ENCODE assay signal across 8 mouse cellular contexts in the genomic region with DNA sequence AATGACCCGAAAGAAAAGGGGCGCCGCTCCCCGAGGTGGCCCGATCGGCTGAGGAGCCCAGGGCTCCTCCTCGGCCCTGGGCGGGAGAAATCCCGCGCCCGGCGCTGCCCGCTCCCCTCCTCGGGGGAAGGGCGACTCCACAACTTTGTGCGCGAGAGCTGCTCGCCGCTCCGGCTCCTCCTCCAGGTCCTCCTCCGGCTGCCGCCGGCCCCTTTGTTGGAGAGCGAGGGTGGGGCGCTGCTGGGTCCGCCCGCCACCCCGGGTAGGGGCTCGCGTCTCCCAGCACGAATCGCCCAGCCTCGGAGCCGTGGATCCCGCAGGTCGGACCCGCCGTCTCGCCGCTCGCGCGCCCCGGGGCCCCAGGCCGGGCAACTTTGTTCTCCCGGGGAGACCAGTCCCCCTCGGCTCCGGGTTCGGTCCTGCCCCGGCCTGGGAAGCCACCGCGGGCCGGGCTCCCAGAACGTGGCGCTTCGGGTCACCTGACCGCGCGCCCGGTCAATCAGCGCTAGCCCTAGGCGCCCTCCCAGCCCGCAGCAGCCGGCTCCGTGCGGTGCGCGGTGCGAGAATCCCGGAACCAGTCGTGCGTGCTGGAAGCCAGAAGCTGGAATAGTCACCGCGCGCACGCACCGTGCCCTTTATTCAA. TPM values are rescaled to one million over a fixed set of nuclear protein-coding genes. Genes with fewer than 3 reads are reported as not detected.
A peak's percentile ranks its signal among the peaks of the same experiment; 100 is the strongest.
DNase-seq lines count a peak whose midpoint lies in the region; ATAC-seq and TF ChIP-seq lines count a peak whose summit lies in the region.

TSS of gene Utrn (minus strand) at position 337 of the 643 bp plus-strand sequence.

- intact Hi-C loops in heart, postnatal 25 days (cut with DNase I): loop anchor here (2.0 to 5.0 kb wide), 5 partner anchors 37 to 177 kb away; no protein-coding TSS in a partner anchor

- under 1% methylated on average over 73 of the region's 77 CpGs for WGBS in forebrain, embryonic 16.5 days

- peak within 1 kb of the TSS; percentile 37 for H3K27ac ChIP-seq in forebrain, embryonic 16.5 days (ENCODE audit: low read length)

- peak within 1 kb of the TSS; percentile 82 for H3K4me3 ChIP-seq in G1E (ENCODE audit: low read depth, low read length)
- H3K4me3 ChIP-seq in forebrain, embryonic 16.5 days (replicated peaks; ENCODE audit: low read length): peak within 1 kb of the TSS; percentile 81

- peak within 1 kb of the TSS; percentile 83 for H3K4me2 ChIP-seq in forebrain, embryonic 16.5 days (ENCODE audit: low read length)

- H3K4me1 ChIP-seq in G1E (ENCODE audit: insufficient read depth, low read depth, low read length): peaks cover 43% of the 10 kb centered on the region
- peaks cover 24% of the 10 kb centered on the region for H3K4me1 ChIP-seq in forebrain, embryonic 16.5 days (replicated peaks; ENCODE audit: control insufficient read depth, insufficient read depth, low read length)

- no peak for TF ChIP-seq CTCF in G1E (IDR thresholded peaks at IDR 0.05; ENCODE audit: low read depth, low read length)

- DNase-seq in G1E (ENCODE audit: low spot score): peak; percentile 86
- DNase-seq in cerebellum, adult 11 months: peak; percentile 69
- peak; percentile 83 for DNase-seq in heart, postnatal 25 days (ENCODE audit: low spot score)
- DNase-seq in layer of hippocampus, adult 8-10 months (ENCODE audit: low spot score in 2 of 2): peak; percentile 12 to 38
- DNase-seq in lung, postnatal 14 days: peak; percentile 88
- peak; percentile 91 for DNase-seq in ovary, postnatal 36 days (ENCODE audit: low spot score)
- peak; percentile 85 to 90 for DNase-seq in urinary bladder, adult 18-20 months (ENCODE audit: low spot score in 2 of 2)

- H3K36me3 ChIP-seq in G1E (replicated peaks): peaks cover 6% of the 10 kb centered on the region
- no peaks in the 10 kb centered on the region for H3K36me3 ChIP-seq in forebrain, embryonic 16.5 days (ENCODE audit: control insufficient read depth, insufficient read depth)

- H3K9ac ChIP-seq in forebrain, embryonic 16.5 days (replicated peaks; ENCODE audit: low read depth, low read length): peak within 1 kb of the TSS; percentile 74

- no peaks in the 10 kb centered on the region for H3K27me3 ChIP-seq in G1E (ENCODE audit: insufficient read depth, low read length)
- H3K27me3 ChIP-seq in forebrain, embryonic 16.5 days (replicated peaks; ENCODE audit: control insufficient read depth, insufficient read depth, low read length): no peaks in the 10 kb centered on the region

- ATAC-seq in G1E (ENCODE audit: extremely low read depth, insufficient number of reproducible peaks, low FRiP score, poor library complexity, severe bottlenecking): peak; percentile 37
- peak; percentile 91 for ATAC-seq in forebrain, embryonic 16.5 days

- H3K9me3 ChIP-seq in G1E (replicated peaks): no peaks in the 10 kb centered on the region
- H3K9me3 ChIP-seq in forebrain, embryonic 16.5 days (ENCODE audit: control insufficient read depth, low read length): no peaks in the 10 kb centered on the region

RNA-seq across cellular contexts. Expression of gene Utrn, which starts in this region (rescaled TPM):
- total RNA-seq in G1E (2014; fragmentation: Nextera tagmentation) (115 and 132 TPM in 2 replicates), G1E (2017) (64.6 and 71.5 TPM in 2 replicates)
- polyA plus RNA-seq in G1E (2012): 6.1 and 9.4 TPM in 2 replicates
- polyA plus RNA-seq in forebrain, embryonic 16.5 days (2015; fragmentation: Nextera tagmentation; extraction: Ambion mirVana): 18.8 and 20.3 TPM in 2 replicates
- 10 to 100 TPM; 67.1 to 69.4 TPM for total RNA-seq in heart, postnatal 25 days (2021)
- total RNA-seq in layer of hippocampus, adult 8-10 months (2022): 10 to 100 TPM; 39.9 to 46.6 (median 44.0) TPM

Comparison
In these comparisons a context has a peak if more than half of its experiments do, and no peak if none do; other contexts are left out.
1. Peak in every context shown above with its lines: DNase-seq, ATAC-seq, H3K4me3 ChIP-seq and H3K27ac ChIP-seq.
2. DNase-seq: peak in every context shown above with its lines; median percentile 91 in ovary, postnatal 36 days; 88 in lung, postnatal 14 days; 88 in urinary bladder, adult 18-20 months; 86 in G1E; 83 in heart, postnatal 25 days; 69 in cerebellum, adult 11 months; 25 in layer of hippocampus, adult 8-10 months.